In genomic region chr13:28988751-28989703, GRCm38 (mm10) we compare ENCODE assay signal across 9 mouse cellular contexts. TPM values are rescaled to one million over a fixed set of nuclear protein-coding genes. Genes with fewer than 3 reads are reported as not detected.
DNase-seq lines count a peak whose midpoint lies in the region; ATAC-seq and TF ChIP-seq lines count a peak whose summit lies in the region.
"Had no signal": no experiment of that assay in that cellular context is flagged by ENCODE, and none has a peak within 500 bp of the region (broad histone marks: within the 10 kb centered on the region; RNA-seq: fewer than 3 reads in every experiment).

No protein-coding gene starts in this region.

- peaks cover 5% of the 10 kb centered on the region; the same call in 1 of the 2 replicates for H3K4me1 ChIP-seq in liver, adult 2 months (ENCODE audit: control insufficient read depth, insufficient read depth, low read length)
- H3K4me1 ChIP-seq in liver, embryonic 11.5 days (replicated peaks; ENCODE audit: control insufficient read depth, insufficient read depth, low read length) = no peaks in the 10 kb centered on the region
- peaks cover 12% of the 10 kb centered on the region; the same call in 1 of the 2 replicates for H3K4me1 ChIP-seq in forebrain, embryonic 14.5 days (ENCODE audit: control insufficient read depth, insufficient read depth, low read length)
- peaks cover 22% of the 10 kb centered on the region for H3K4me1 ChIP-seq in limb, embryonic 10.5 days
- 0 out of 2 replicates have a peak, but pooled peaks cover 4% of the 10 kb centered on the region for H3K4me1 ChIP-seq in stomach, embryonic 15.5 days
- H3K4me1 ChIP-seq: embryonic facial prominence, embryonic 15.5 days had no signal

- H3K27ac ChIP-seq in liver, adult 2 months (replicated peaks; ENCODE audit: insufficient read depth, low read depth, low read length) = no peak overlapping the region
- no peak overlapping the region for H3K27ac ChIP-seq in liver, embryonic 11.5 days (ENCODE audit: low read depth, low read length)
- no peak overlapping the region for H3K27ac ChIP-seq in forebrain, embryonic 14.5 days (ENCODE audit: low read depth, low read length)
- peak overlapping the region; percentile 50; the same call in 1 of the 2 replicates for H3K27ac ChIP-seq in limb, embryonic 10.5 days
- no peak overlapping the region for H3K27ac ChIP-seq in stomach, embryonic 15.5 days
- H3K27ac ChIP-seq: embryonic facial prominence, embryonic 15.5 days had no signal

- H3K9ac ChIP-seq in liver, adult 2 months (ENCODE audit: low read depth, low read length) = no peak overlapping the region
- H3K9ac ChIP-seq in liver, embryonic 11.5 days (ENCODE audit: low read depth, low read length) = no peak overlapping the region
- no peak overlapping the region for H3K9ac ChIP-seq in forebrain, embryonic 14.5 days (ENCODE audit: low read length)
- no peak overlapping the region for H3K9ac ChIP-seq in stomach, embryonic 15.5 days
- H3K9ac ChIP-seq: embryonic facial prominence, embryonic 15.5 days had no signal

- H3K4me2 ChIP-seq in liver, embryonic 11.5 days = no peak overlapping the region
- no peak overlapping the region for H3K4me2 ChIP-seq in forebrain, embryonic 14.5 days (ENCODE audit: low read length)
- no peak overlapping the region; the same call in 1 of the 2 replicates for H3K4me2 ChIP-seq in stomach, embryonic 15.5 days
- H3K4me2 ChIP-seq: embryonic facial prominence, embryonic 15.5 days had no signal

- H3K4me3 ChIP-seq in liver, adult 2 months (ENCODE audit: insufficient read depth, low read depth, low read length) = no peak overlapping the region
- no peak overlapping the region for H3K4me3 ChIP-seq in liver, embryonic 11.5 days (ENCODE audit: low read depth, low read length)
- H3K4me3 ChIP-seq in forebrain, embryonic 14.5 days (ENCODE audit: low read depth, low read length) = no peak overlapping the region
- no peak overlapping the region for H3K4me3 ChIP-seq in limb, embryonic 10.5 days
- no peak overlapping the region for H3K4me3 ChIP-seq in stomach, embryonic 15.5 days (replicated peaks)
- H3K4me3 ChIP-seq: embryonic facial prominence, embryonic 15.5 days had no signal

- H3K27me3 ChIP-seq in liver, adult 2 months (ENCODE audit: control insufficient read depth, insufficient read depth, low read length) = no peaks in the 10 kb centered on the region
- no peaks in the 10 kb centered on the region for H3K27me3 ChIP-seq in liver, embryonic 11.5 days (replicated peaks; ENCODE audit: control insufficient read depth, insufficient read depth, low read length)
- no peaks in the 10 kb centered on the region for H3K27me3 ChIP-seq in forebrain, embryonic 14.5 days (replicated peaks; ENCODE audit: control insufficient read depth, insufficient read depth, low read length)
- no peaks in the 10 kb centered on the region for H3K27me3 ChIP-seq in limb, embryonic 10.5 days (ENCODE audit: low read depth, poor library complexity, severe bottlenecking)
- H3K27me3 ChIP-seq in stomach, embryonic 15.5 days (replicated peaks) = no peaks in the 10 kb centered on the region
- H3K27me3 ChIP-seq: embryonic facial prominence, embryonic 15.5 days had no signal

- no peaks in the 10 kb centered on the region for H3K79me2 ChIP-seq in liver, adult 2 months (ENCODE audit: control insufficient read depth, insufficient read depth, low read length)

- H3K36me3 ChIP-seq in liver, adult 2 months (ENCODE audit: control insufficient read depth, insufficient read depth, low read length) = no peaks in the 10 kb centered on the region
- no peaks in the 10 kb centered on the region for H3K36me3 ChIP-seq in liver, embryonic 11.5 days (ENCODE audit: control insufficient read depth, insufficient read depth, low read length)
- no peaks in the 10 kb centered on the region for H3K36me3 ChIP-seq in forebrain, embryonic 14.5 days (ENCODE audit: control insufficient read depth, insufficient read depth, low read length)
- H3K36me3 ChIP-seq in limb, embryonic 10.5 days = no peaks in the 10 kb centered on the region
- no peaks in the 10 kb centered on the region for H3K36me3 ChIP-seq in stomach, embryonic 15.5 days
- H3K36me3 ChIP-seq: embryonic facial prominence, embryonic 15.5 days had no signal

- no peaks in the 10 kb centered on the region for H3K9me3 ChIP-seq in liver, embryonic 11.5 days (ENCODE audit: control insufficient read depth, low read length)
- no peaks in the 10 kb centered on the region for H3K9me3 ChIP-seq in forebrain, embryonic 14.5 days (replicated peaks; ENCODE audit: control insufficient read depth, low read length)
- no peaks in the 10 kb centered on the region for H3K9me3 ChIP-seq in limb, embryonic 10.5 days (replicated peaks)
- H3K9me3 ChIP-seq in stomach, embryonic 15.5 days = no peaks in the 10 kb centered on the region
- H3K9me3 ChIP-seq: embryonic facial prominence, embryonic 15.5 days had no signal

- no peak for TF ChIP-seq POLR2A in liver, adult 2 months (IDR thresholded peaks at IDR 0.05; ENCODE audit: extremely low read depth, insufficient read depth, low read length)

- 29% methylated on average over 16 of the region's 16 CpGs for WGBS in liver, adult 2 months
- 37% methylated on average over 16 of the region's 16 CpGs for WGBS in liver, embryonic 11.5 days
- WGBS in forebrain, embryonic 14.5 days = 30% methylated on average over 16 of the region's 16 CpGs
- 48% methylated on average over 16 of the region's 16 CpGs for WGBS in limb, embryonic 10.5 days
- 36% methylated on average over 16 of the region's 16 CpGs for WGBS in stomach, embryonic 15.5 days

- ATAC-seq in liver, embryonic 11.5 days (replicated peaks; ENCODE audit: low FRiP score) = no peak
- peak; percentile 40; the same call in 1 of the 2 replicates for ATAC-seq in forebrain, embryonic 14.5 days
- peak; percentile 60 for ATAC-seq in stomach, embryonic 15.5 days (ENCODE audit: insufficient read depth, low FRiP score, low read depth)

- DNase-seq in liver, adult 2 months (ENCODE audit: extremely low read depth, low read depth, low spot score) = peak; percentile 61
- no peak for DNase-seq in liver, embryonic 11.5 days (ENCODE audit: low spot score)
- peak; percentile 40 for DNase-seq in forebrain, embryonic 14.5 days (ENCODE audit: low spot score)
- DNase-seq in limb, embryonic 10.5 days (ENCODE audit: low spot score) = no peak
- no peak for DNase-seq in cerebellum, postnatal 14 days
- no peak for DNase-seq in spleen, postnatal 14 days (ENCODE audit: low spot score in 2 of 2)
- DNase-seq in adrenal gland, adult 2 months = no peak

- no peak for TF ChIP-seq CTCF in liver, adult 2 months (IDR thresholded peaks at IDR 0.05; ENCODE audit: low read depth, low read length)

RNA-seq across cellular contexts. Expression of gene Sox4, which starts 35.5 kb away (rescaled TPM):
- 0.46 and 1.0 TPM in 2 replicates for total RNA-seq in liver, adult 2 months (2014; rRNA removed)
- 0.60 and 0.86 TPM in 2 replicates for polyA plus RNA-seq in liver, adult 2 months (2012; rRNA removed)
- polyA plus RNA-seq in liver, embryonic 11.5 days (2014; fragmentation: Nextera tagmentation; extraction: Ambion mirVana) = 16.8 and 17.1 TPM in 2 replicates
- polyA plus RNA-seq in forebrain, embryonic 14.5 days (2014; fragmentation: Nextera tagmentation; extraction: Ambion mirVana) = 284 and 311 TPM in 2 replicates
- 53.9 and 72.0 TPM in 2 replicates for polyA plus RNA-seq in limb, embryonic 10.5 days (2016; fragmentation: Nextera tagmentation; extraction: Ambion mirVana)
- 45.3 and 49.1 TPM in 2 replicates for polyA plus RNA-seq in stomach, embryonic 15.5 days (2015; fragmentation: Nextera tagmentation; extraction: Ambion mirVana)
- total RNA-seq in adrenal gland, adult 2 months (2021) = 10 to 100 TPM; 14.3 to 27.9 TPM
- 39.9 and 45.9 TPM in 2 replicates for polyA plus RNA-seq in adrenal gland, adult 2 months (2012; rRNA removed)

Comparison
In these comparisons a context has a peak if more than half of its experiments do, and no peak if none do; other contexts are left out.
1. DNase-seq: peak in liver, adult 2 months (single experiment) and forebrain, embryonic 14.5 days (single experiment); none in liver, embryonic 11.5 days (single experiment), limb, embryonic 10.5 days (single experiment), cerebellum, postnatal 14 days (0 of 2), spleen, postnatal 14 days (0 of 2) and adrenal gland, adult 2 months (single experiment).